Mouse (Mus musculus): ENCODE measurements around the gene Lpar2.

DNA sequence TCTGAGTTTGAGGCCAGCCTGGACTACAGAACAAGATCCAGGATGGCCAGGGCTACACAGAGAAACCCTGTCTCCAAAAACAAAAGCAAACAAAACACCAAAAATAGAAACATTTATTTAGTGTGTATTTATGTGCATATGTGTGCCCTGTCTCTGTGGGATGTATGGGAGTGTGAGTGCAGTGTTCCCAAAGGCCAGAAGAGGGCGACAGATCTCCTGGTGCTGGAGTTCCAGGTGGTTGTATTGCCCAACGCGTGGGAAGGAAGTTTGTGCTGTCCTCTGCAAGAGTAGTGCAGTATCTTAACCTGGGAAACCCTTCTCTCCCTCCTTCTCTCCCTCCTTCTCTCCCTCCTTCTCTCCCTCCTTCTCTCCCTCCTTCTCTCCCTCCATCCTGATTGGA is 27.7 kb downstream of the Lpar2 start:
- TF ChIP-seq POLR2A (IDR thresholded peaks at IDR 0.05; ENCODE audit: insufficient read depth, low read depth, low read length) (no peak), CTCF (IDR thresholded peaks at IDR 0.05; ENCODE audit: insufficient read depth, low read depth, low read length) (no peak)
